Mouse (Mus musculus) lung, embryonic 16.5 days (tissue): ENCODE data around the gene Midn. TPM values are rescaled to one million over a fixed set of nuclear protein-coding genes. Genes with fewer than 3 reads are reported as not detected.

Experiments used
- ATAC-seq: fragments of 200-750 bp; cut with Nextera tagmentation; 2 replicates; pipeline ENCODE4 v1.8.0; 2017; ENCODE audit warnings: low read depth, mild to moderate bottlenecking, moderate library complexity
- H3K27ac ChIP-seq: fragments of 300-500 bp; sonication (generic); 2 replicates; pipeline ENCODE4 v1.5.1; 2014; ENCODE audit warnings: mild to moderate bottlenecking, control low read depth, low read length
- H3K27me3 ChIP-seq: fragments of 300-500 bp; sonication (generic); 2 replicates; pipeline ENCODE4 v1.6.1; 2014; ENCODE audit warnings: low read depth, low read length, mixed read lengths; ENCODE audit not compliant: control insufficient read depth, insufficient read depth
- H3K36me3 ChIP-seq: fragments of 300-500 bp; sonication (generic); 2 replicates; pipeline ENCODE4 v1.6.1; 2014; ENCODE audit warnings: low read length; ENCODE audit not compliant: control insufficient read depth, insufficient read depth
- H3K4me1 ChIP-seq: fragments of 300-500 bp; sonication (generic); replicated peaks from 2 replicates; pipeline ENCODE4 v1.6.1; 2014; ENCODE audit warnings: low read length, mixed read lengths; ENCODE audit not compliant: control insufficient read depth, insufficient read depth
- H3K4me2 ChIP-seq: fragments of 300-500 bp; sonication (generic); 2 replicates; pipeline ENCODE4 v1.6.1; 2014; ENCODE audit warnings: low read depth, low read length, control low read depth
- H3K4me3 ChIP-seq: fragments of 300-500 bp; sonication (generic); 2 replicates; pipeline ENCODE4 v1.5.1; 2014; ENCODE audit warnings: mild to moderate bottlenecking, low read length, control low read depth
- H3K9ac ChIP-seq: fragments of 300-500 bp; sonication (generic); 2 replicates; pipeline ENCODE4 v1.6.1; 2014; ENCODE audit warnings: low read length, control low read depth
- H3K9me3 ChIP-seq: fragments of 300-500 bp; sonication (generic); 2 replicates; pipeline ENCODE4 v1.6.1; 2016; ENCODE audit warnings: low read length; ENCODE audit not compliant: control insufficient read depth
- WGBS: fragments of 180-500 bp; shearing (Covaris S2); extraction: QIAGEN DNeasy Blood & Tissue Kit; methylation state at CpG from one replicate; pipeline ENCODE4 v1.1.7; 2014; 5-methylcytosine and 5-hydroxymethylcytosine counted together
- polyA plus RNA-seq: library from polyadenylated mRNA; unstranded; fragments of >200 nt; fragmentation: Nextera tagmentation; extraction: Ambion mirVana; gene quantifications from 2 replicates; pipeline ENCODE4 v1.2.1, GENCODE M21; 2015

The Midn gene
- polyA plus RNA-seq, 1 experiment from 2014 or later: 11.8 TPM

DNA sequence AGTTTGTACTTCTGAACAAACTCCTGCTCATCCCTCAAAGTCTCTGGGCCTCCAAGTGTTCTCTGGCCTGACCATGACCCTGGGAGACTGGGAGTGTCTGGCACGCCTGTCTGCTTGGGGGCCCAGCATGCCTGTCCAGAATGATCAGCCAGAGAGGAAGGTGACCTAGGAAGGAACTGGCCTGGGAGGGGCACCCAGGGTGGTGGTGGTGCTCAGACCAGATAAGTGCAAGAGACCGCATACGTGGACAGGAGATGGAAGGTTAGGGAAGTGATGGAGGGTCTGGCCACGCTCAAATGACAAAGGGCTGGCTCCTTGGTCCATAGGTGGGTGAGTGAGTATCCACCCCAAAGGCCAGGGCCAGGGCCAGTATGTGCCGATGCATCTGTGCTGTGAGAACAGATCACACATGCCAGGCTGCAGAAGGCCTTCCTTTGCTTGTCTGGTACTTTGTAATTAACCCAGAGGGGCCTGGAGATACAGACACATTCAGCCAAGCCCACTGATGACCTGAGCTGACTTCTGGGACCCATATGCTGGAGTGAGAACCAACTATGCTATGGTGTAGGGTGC lies 840 bp upstream of the Midn start:
- Histone ChIP-seq H3K36me3 (peaks cover 22% of the 10 kb centered on the region), H3K4me1 (peaks cover 36% of the 10 kb centered on the region), H3K4me3 (peak overlapping the region; percentile 88), H3K27ac (peak overlapping the region; percentile 100), H3K4me2 (peak overlapping the region; percentile 61), H3K9ac (peak overlapping the region; percentile 92), H3K27me3 (no peaks in the 10 kb centered on the region), H3K9me3 (no peaks in the 10 kb centered on the region)
- no peak for ATAC-seq
- 65% methylated on average over 5 of the region's 5 CpGs for WGBS

GRCm38 (mm10) chr10:80148610-80149290 lies 678 bp downstream of the Midn start:
- Histone ChIP-seq H3K27me3 (no peaks in the 10 kb centered on the region), H3K36me3 (peaks cover 29% of the 10 kb centered on the region), H3K4me3 (peak overlapping the region; percentile 88), H3K9ac (peak overlapping the region; percentile 92), H3K9me3 (no peaks in the 10 kb centered on the region), H3K4me1 (peaks cover 46% of the 10 kb centered on the region), H3K4me2 (peak overlapping the region; percentile 61), H3K27ac (peak overlapping the region; percentile 100)
- under 1% methylated on average over 56 of the region's 57 CpGs for WGBS
- ATAC-seq: peak; percentile 56

- Histone ChIP-seq H3K4me1 (peaks cover 54% of the 10 kb centered on the region), H3K9ac (peak overlapping the region; percentile 98), H3K27ac (peak overlapping the region; percentile 100), H3K36me3 (peaks cover 30% of the 10 kb centered on the region), H3K4me3 (peak overlapping the region; percentile 88), H3K9me3 (no peaks in the 10 kb centered on the region), H3K4me2 (peak overlapping the region; percentile 96), H3K27me3 (no peaks in the 10 kb centered on the region)
- under 1% methylated on average over 88 of the region's 88 CpGs for WGBS
- peak; percentile 82 for ATAC-seq
Measured at GRCm38 (mm10) chr10:80149291-80150225, 1.5 kb downstream of the Midn start.

GRCm38 (mm10) chr10:80150226-80151210 lies 2.4 kb downstream of the Midn start:
- Histone ChIP-seq H3K27me3 (no peaks in the 10 kb centered on the region), H3K9me3 (no peaks in the 10 kb centered on the region), H3K4me3 (peak overlapping the region; percentile 88), H3K36me3 (peaks cover 30% of the 10 kb centered on the region), H3K9ac (peak overlapping the region; percentile 98), H3K4me1 (peaks cover 63% of the 10 kb centered on the region), H3K4me2 (peak overlapping the region; percentile 96), H3K27ac (peak overlapping the region; percentile 97)
- WGBS: under 1% methylated on average over 44 of the region's 71 CpGs
- no peak for ATAC-seq

DNA sequence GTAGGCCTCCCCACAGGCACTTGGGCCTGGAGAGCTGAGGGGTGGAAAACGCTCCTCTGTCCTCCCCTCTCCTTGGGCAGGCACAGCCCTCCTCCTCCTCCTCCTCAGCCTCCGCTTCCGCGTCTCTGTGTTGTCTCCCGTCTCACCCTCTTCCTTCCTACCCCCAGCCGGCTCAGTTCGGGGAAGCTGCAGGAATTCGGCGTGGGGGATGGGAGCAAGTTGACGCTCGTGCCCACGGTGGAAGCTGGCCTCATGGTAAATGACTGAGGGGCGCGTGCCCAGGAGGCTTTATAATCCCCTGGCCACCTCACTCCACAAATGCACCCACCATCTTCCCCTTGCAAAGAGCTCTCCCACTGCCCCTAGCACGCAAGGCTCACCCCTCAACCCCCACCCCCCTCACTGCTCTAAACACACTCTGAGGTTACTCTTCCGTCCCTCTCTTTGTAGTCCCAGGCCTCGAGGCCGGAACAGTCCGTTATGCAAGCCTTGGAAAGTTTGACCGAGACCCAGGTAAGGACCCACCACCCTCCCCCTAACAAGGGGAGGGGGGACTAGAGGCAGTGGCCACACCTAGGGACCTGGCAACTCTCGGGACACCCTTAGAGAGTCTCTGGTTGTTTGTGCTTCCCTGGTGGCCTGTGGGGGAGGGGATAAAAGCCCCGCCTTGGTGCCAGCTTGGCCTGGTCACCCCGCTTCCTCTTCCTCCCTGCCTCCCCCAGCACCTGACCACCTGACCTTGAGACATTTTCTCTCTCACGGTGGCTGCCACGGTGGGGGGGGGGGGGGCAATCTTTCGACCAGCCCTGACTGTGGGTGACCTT lies 3.4 kb downstream of the Midn start:
- Histone ChIP-seq H3K9ac (peak overlapping the region; percentile 98), H3K36me3 (peaks cover 37% of the 10 kb centered on the region), H3K9me3 (no peaks in the 10 kb centered on the region), H3K4me2 (peak overlapping the region; percentile 96), H3K4me3 (peak overlapping the region; percentile 88), H3K4me1 (peaks cover 64% of the 10 kb centered on the region), H3K27ac (peak overlapping the region; percentile 97), H3K27me3 (no peaks in the 10 kb centered on the region)
- no peak for ATAC-seq
- WGBS: under 1% methylated on average over 25 of the region's 26 CpGs

DNA sequence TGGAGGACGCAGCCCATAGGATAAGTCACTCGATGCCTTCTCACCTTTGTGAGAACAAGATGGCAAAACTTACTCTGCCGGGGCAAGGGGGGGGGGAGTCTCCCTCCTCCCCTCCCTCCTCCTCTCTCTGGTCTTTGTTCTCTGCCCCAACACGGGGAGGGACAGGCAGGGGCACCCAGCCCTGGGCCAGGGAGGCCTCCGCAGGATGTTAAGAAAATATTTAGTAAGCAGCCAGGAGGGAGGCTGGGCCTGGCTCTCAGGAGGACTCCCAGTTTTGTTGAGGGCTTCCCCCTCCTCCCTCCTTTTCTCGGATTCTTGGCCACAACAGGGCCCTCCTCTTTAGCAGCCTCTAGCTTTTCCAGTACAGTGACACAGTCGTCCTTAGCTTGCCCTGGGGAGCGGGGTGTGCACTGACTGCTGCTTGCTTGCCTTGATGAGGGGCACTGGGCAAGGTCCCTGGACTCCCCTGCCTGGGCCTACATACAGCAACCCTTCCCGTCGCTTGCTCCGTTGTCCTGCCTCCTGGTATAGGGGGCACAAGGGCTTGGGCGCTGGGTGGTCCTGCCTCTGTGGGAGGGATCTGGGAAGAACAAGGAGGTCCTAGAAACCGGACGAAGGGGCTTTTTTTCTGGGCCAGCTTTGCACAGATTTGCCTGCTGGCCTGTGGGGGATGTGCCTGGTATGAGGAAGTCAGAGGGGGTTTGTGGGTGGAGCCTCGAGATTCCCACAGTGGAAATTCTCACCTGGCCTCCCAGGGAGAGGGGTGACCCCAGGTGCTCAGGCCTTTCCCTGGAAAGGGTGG lies 4.2 kb downstream of the Midn start:
- Histone ChIP-seq H3K27ac (peak overlapping the region; percentile 97), H3K36me3 (peaks cover 44% of the 10 kb centered on the region), H3K27me3 (no peaks in the 10 kb centered on the region), H3K9ac (peak overlapping the region; percentile 98), H3K4me2 (peak overlapping the region; percentile 96), H3K4me1 (peaks cover 64% of the 10 kb centered on the region), H3K4me3 (peak overlapping the region; percentile 88), H3K9me3 (no peaks in the 10 kb centered on the region)
- 1% methylated on average over 15 of the region's 15 CpGs for WGBS
- ATAC-seq: no peak

DNA sequence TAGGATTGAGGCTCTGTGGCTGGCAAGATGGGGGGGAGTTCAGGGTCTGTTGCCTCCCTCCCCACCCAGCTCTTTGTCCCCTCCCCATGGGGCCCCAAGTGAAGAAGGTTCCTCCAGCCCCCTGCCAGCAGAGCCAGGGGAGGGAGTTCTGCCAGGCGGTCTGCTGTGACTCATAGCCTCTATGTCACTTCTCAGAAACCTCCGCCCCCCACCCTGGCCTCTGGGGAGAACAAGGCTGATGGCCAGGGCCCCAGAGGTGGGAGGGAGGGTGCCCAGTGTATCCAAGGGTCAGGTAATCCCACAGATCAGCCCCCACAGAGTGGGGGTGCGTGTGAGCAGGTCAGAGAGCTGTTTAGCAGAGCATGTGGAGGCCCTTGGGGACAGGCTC lies 4.8 kb downstream of the Midn start:
- H3K4me3 ChIP-seq: peak overlapping the region; percentile 88
- no peaks in the 10 kb centered on the region for H3K27me3 ChIP-seq
- peak overlapping the region; percentile 97 for H3K27ac ChIP-seq
- H3K36me3 ChIP-seq: peaks cover 48% of the 10 kb centered on the region
- peaks cover 64% of the 10 kb centered on the region for H3K4me1 ChIP-seq
- peak overlapping the region; percentile 98 for H3K9ac ChIP-seq
- WGBS: 13% methylated on average over 3 of the region's 3 CpGs
- H3K4me2 ChIP-seq: peak overlapping the region; percentile 96
- no peaks in the 10 kb centered on the region for H3K9me3 ChIP-seq
- ATAC-seq: no peak
